Mouse (Mus musculus): ENCODE results near the gene Olfr1309. TPM values are rescaled to one million over a fixed set of nuclear protein-coding genes. Genes with fewer than 3 reads are reported as not detected.

Gene Olfr1309
- total RNA-seq (2023): not detected

GRCm38 (mm10) chr2:111990181-111990580, at the start of gene Olfr1309:
Olfr1309 (minus strand) TSS chr2:111990281.

GRCm38 (mm10) chr2:112024312-112024711, 34.2 kb upstream of the Olfr1309 start, which contains the start of gene Olfr1311:
Olfr1311 (minus strand) TSS chr2:112024412.

GRCm38 (mm10) chr2:112012608-112013007, 22.5 kb upstream of the Olfr1309 start, which contains the start of gene Olfr1310:
Olfr1310 (minus strand) TSS chr2:112012708.

GRCm38 (mm10) chr2:111964844-111965243, 25.2 kb downstream of the Olfr1309 start, which contains the start of gene Olfr1308:
Olfr1308 (minus strand) TSS chr2:111964944.

GRCm38 (mm10) chr2:111949340-111949739, 40.7 kb downstream of the Olfr1309 start, which contains the start of gene Olfr1307:
Olfr1307 (minus strand) TSS chr2:111949440.

Other genes with a start within 250 kb of the Olfr1309 start
- gene Olfr1301, start 239.3 kb downstream of the Olfr1309 start, total RNA-seq (2023): not detected
- gene Olfr1302, start 212.9 kb downstream of the Olfr1309 start, total RNA-seq (2023): not detected
- gene Olfr1303, start 169.9 kb downstream of the Olfr1309 start, total RNA-seq (2023): not detected
- gene Olfr1305, start 113.1 kb downstream of the Olfr1309 start, total RNA-seq (2023): not detected
- not detected for gene Olfr1306, start 74.0 kb downstream of the Olfr1309 start, total RNA-seq (2023)
- gene Olfr1307, start 40.8 kb downstream of the Olfr1309 start, total RNA-seq (2023): under 1 TPM; 0.04 to 0.11 TPM
- not detected for gene Olfr1308, start 25.3 kb downstream of the Olfr1309 start, total RNA-seq (2023)
- gene Olfr1310, start 22.4 kb upstream of the Olfr1309 start, total RNA-seq (2023): not detected
- not detected for gene Olfr1311, start 34.1 kb upstream of the Olfr1309 start, total RNA-seq (2023)
- not detected for gene Olfr1312, start 60.0 kb upstream of the Olfr1309 start, total RNA-seq (2023)
- gene Olfr1313, start 87.6 kb upstream of the Olfr1309 start, total RNA-seq (2023): not detected
- not detected for gene Olfr1314, start 106.5 kb upstream of the Olfr1309 start, total RNA-seq (2023)
- not detected for gene Olfr1315-ps1, start 125.2 kb upstream of the Olfr1309 start, total RNA-seq (2023)
- not detected for gene Olfr1316, start 144.7 kb upstream of the Olfr1309 start, total RNA-seq (2023)
- gene Olfr1317, start 150.0 kb upstream of the Olfr1309 start, total RNA-seq (2023): not detected
- not detected for gene Olfr1318, start 163.9 kb upstream of the Olfr1309 start, total RNA-seq (2023)
- 10 to 100 TPM; 63.2 to 79.0 TPM for gene Lpcat4, start 249.2 kb upstream of the Olfr1309 start, total RNA-seq (2023)

Measured in neutrophil, adult 83 days (primary cell).